Mouse (Mus musculus) G1E-ER4 (cell line): ENCODE data around the gene Ly75. TPM values are rescaled to one million over a fixed set of nuclear protein-coding genes. Genes with fewer than 3 reads are reported as not detected.

Experiments used
- GATA1 ChIP-seq: IDR thresholded peaks from one replicate; pipeline ENCODE4 v1.8.0; 2012; ENCODE audit warnings: low read length, inconsistent platforms
- polyA plus RNA-seq: library from polyadenylated mRNA; stranded (reverse); fragments of >175 nt; gene quantifications from 2 replicates; pipeline ENCODE4 v1.2.3, GENCODE M21; 2012

Ly75 gene
- polyA plus RNA-seq, 1 experiment, result 0.69 TPM

DNA sequence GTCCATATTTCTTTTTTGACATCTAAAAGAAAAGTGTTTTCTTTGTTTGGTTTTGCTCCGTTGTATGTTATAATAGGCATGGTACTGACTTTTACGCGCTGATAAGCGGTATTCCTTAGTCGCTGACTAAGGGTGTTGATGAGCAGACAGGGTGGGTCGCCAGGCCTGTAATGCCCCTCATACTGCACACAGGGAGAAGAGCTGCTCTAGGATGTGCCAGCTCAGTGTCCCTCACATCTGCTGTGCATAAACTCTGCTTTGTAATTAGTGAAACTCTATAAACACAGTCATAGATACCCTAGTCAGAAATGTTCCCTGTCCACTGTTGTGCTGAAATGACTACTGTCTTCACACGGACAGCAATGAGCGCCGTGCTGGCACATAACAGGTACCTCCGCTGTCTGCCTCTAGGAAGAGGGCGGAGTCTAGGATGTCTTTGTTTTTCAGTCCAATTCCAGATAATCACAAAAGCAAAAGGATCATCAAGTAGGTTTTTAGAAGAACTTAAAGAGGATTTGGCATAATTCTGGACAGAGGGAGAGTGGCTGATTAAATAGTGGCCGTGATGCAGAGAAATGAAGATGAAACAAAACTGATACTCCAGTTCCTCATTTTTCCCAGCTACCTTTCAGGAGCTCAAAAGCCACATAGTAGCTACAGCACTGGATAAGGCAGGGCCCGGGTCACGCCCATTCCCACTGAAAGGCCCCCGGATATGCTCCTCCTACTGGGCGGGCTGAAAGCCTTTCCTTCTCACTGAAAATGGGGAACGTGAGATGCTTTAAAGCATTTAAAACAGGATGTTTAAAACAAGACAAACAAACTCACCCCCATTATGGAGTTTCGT is 28.3 kb downstream of the Ly75 start:
- TF ChIP-seq GATA1, result no peak

DNA sequence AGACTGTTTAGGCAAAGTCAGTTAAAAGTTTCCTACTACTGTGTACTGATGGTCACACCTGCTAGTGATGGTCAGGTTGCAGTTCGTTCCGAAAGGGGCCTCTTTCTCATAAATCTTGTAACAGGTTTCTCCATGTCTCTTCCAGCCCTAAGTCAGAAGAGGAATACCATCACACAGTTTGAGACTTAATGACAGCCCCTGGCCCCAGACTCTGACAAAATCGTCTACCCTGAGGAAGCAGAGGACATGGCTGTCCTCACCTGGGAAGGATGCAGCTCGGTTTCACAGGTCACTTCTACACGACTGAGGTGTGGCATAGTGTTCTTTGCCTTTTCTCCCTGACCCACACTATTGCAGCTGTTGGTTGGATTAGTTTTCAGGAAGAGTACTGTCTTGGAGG is 30.8 kb downstream of the Ly75 start:
- no peak for TF ChIP-seq GATA1

DNA sequence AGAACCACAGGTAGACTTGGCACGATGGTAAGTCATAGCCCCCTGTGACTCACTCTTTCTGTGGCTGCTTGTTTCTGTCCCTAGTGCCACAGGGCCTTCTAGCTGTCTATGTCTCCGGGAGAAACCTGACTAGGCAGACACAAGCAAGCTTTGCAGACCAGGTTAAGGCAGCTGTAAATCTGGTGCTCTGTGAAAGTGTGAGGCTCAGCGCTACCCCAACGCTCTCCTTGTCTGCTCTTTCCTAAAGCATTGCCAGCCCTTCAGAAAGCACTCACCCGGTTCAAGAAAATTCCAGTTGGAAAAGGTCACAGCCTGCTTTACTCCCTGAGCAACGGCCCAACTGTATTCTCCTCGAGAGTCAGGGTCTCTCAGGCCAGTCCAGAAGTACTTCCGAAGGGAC is 31.3 kb downstream of the Ly75 start:
- TF ChIP-seq GATA1, result no peak

DNA sequence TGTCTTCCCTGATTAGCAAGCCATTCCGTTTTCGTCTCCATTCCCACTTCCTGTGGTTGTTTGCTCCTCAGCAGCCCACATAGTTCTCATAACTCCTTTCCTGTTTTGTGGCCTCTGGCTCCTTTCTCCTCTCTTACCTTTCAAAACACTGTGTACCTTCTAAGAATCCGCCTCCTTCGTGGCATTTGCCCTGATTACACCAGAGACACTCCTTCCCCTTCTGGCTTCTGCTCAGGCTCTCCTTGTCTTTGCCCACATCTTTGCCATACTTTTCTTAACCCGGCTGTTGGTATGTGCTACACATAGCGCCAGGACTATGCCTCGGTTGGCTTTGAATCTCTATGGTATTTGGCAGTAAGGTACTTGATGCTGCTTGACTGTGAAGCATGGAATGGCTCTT is 35.2 kb downstream of the Ly75 start:
- no peak for TF ChIP-seq GATA1

DNA sequence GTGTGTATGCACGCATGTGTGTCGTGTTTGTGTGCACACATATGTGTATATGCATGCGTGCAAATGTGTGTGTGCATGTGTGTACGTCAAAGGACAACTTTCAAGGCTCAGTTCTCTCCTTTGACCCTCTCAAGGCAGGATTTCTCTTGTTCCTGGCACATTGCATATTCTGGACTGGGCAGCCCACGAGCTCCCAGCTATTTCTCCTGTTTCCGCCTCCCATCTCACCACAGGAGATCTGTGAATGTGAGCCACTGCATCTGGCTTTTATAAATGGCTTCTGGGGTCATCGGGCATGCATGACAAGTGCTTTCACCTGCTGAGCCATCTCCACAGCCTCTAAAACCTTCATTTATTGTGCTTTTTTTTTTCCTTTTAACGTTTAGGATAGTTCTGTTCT is 36.6 kb downstream of the Ly75 start:
- TF ChIP-seq GATA1, result no peak

DNA sequence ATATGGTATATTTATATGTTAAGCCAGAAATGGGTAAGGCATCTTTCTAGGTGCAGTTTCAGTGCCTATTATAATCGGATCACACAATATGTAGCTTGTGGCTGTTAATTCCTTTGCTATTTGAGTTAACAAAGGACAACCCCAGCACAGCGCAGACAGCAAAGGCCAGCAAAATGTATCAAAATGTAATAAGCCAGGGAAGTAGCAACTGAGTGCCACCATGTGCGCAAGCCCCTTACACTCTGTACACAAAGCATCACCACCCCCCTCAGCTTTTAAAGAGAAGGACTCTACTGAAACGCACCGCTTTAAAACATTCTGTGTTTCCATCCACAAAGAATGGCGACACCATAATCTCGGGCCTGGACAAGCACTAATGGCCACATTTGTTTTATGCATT is 37.4 kb downstream of the Ly75 start:
- no peak for TF ChIP-seq GATA1

DNA sequence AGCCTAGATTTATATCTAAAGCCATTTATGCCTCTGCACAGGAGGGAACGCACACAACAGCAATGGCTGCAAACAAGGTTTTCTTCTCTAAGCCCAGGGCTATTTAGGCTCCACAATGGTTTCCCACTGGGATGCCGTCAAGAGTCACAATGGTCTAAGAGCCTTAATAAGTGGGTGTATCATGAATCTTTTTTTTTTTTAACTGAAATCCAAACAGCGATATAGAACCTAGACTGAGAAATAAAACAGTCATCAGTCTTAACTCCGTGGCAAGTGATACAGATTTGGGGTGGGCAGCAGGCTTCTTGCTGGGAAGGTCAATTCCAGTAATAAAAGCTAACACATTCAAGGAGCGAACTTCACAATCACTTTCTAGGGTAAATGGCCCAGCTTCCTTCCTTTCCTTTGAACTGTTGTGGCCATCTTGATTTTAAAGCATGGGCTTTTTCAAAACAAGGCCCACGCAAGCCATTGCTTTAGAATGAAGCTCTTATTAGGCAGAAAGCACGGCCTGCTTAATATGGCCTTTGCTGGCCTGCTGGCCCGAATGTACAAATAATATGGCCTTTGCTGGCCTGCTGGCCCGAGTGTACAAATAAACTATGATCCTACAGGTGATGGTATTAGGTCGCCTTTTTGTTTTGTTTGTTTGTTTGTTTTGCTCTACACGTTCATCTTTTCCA is 39.4 kb downstream of the Ly75 start:
- no peak for TF ChIP-seq GATA1

DNA sequence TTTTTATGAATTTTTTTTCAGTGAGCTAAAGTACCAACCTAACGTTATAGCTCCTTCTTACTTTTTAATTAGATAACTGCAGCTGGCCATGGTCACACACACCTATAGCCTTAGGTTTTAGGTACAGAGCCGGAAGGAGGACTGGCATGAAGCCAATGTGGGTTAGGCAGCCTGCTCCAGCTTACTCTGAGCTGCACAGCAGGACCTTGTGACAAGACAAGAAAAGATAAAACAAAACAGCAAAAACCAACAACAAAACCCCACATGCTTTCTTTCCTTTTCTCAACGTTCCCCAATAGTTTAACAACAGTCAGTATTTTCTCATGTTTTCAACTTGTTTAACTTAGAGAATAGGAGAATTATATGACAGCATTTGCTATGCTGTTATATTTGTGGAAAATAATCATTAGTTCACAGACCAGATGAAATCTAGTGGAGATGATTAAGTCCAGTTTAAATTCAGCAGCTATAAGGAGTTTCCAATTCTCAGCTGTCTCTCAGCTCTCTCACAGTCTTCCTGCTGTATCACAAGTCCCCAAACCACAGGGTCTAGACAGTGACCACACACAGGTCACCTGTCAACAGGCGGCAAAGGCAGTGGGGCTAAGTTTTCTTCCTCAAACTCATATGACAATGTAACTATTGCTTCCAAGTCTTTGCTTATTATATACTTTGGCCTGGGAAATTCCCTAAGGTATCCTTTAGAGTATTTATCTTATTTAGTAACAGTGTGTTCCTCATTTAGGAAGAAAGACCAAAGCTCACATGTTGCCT is 40.8 kb downstream of the Ly75 start:
- no peak for TF ChIP-seq GATA1

DNA sequence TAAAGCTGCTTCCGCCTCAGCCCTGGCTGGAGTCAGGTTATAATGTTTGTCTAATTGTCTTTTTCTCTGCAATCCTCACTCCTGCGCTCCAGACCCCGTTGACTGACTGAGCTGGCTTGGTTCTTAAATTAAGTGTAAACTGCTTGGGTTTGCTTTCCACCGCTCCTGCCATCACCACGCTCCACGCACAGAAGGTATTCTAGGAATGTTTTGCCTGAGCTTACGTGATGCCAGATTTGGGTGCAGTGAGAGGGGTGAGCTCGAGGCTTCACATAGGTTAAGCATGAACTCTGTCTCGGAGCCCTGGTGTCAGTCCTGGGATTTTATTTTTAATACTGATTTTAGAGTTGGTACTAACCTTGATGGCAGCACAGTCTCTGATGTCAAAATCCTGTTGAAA is 45.2 kb downstream of the Ly75 start:
- no peak for TF ChIP-seq GATA1

DNA sequence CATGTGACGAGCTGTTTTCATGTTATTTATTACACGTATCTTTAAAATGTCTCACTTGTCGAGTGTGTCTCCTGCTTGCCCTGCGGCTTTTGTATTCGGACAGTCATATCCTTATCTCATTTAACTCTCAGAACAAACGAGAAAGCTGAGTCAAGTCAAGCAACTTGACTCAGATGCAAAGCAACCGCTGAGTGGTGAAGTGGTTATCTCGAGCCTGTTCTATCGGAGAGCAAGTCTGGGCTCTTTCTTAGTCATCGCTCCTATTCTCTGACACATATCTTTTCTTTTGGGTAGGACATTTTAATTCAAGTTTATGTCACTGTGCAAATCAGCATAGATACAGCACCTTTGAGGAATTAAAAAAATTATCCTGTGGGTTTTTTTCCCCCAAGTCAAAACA is 54.5 kb downstream of the Ly75 start:
- TF ChIP-seq GATA1, result peak; percentile 63

DNA sequence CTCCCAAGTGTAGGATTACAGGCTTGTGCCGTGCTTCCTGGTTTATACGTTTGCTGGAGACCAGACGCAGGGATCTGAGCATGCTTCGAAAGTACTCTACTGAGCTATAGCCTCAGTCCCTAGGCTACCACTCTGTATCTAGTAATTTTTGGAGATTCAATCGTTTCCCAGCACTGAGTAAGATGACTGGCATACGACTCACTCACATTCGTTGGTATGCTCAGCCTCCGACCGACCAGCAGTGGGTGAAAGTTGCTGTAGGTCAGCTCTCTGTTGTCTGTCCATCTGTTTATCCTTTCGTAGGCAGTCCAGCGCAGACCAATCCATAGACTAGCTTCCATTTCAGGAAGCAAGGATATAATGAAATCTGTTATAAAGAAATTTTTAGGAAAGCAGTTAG is 55.5 kb downstream of the Ly75 start:
- TF ChIP-seq GATA1, result no peak

DNA sequence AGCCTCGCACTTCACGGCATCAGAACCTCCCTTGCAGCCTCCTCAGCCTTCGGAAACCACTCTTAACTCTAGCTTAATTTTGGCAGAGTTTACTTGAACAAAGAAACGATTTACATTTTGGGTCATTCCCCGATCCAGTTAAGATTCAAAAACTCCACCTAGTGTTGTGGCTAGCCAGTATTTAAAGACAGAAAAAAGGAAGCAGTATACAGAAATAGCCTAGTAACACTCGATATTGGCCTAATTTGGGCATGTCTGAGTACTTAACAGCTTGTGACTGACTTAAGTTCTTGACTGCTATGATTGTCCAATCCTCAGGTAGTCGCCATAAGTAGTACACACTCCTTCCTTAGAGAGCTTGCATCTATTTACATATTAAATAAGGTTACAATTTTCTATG is 56.2 kb downstream of the Ly75 start:
- no peak for TF ChIP-seq GATA1

DNA sequence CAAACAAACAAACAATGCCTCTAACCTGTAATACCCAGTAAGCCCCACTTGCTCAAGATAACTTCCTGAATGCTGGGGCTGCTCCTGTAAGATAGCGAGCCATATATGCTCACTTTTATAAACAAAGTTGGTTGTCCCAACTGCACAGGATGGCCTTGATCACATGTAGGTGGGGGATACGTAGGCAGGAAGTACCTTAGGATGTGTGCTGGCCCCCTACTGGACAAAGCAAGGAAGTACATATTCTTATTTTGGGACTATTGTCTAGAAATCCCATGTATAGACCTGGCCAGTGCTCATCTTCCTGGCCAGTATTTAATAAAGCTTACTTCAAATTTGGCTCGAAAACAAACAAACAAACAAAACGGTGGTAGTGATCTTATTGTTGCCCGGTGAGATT is 59.7 kb downstream of the Ly75 start:
- no peak for TF ChIP-seq GATA1

DNA sequence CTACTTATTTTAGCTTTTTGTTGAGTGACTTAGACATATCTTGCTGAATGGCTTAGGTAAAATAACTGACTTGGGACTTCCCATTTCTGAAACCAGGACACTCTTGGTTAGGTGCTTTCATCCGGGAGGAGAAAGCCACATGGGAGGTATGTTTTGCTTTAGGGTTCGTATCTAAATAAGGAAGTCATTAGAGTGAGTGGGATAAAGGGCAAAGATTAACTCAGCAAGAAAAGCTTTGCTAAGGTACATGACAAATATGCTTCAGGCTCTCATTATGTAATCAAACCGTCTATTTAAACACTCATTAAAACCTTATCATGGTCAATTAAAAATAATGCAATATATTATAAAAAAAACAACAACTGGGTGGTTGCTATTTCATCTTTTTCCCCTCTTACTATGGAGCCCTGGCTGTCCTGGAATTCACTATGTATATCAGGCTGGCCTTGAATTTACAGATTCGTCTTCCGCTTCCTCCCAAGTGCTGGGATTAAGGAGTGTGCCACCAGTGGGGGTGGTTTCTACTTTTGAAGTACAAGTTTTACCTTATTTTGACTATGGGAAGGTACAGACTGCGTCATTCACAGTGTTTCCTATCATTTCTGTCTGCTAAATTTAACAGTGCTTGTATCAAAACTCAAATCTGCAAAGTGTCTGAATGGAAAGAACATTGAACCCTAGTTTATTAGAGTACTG is 60.9 kb downstream of the Ly75 start:
- TF ChIP-seq GATA1, result no peak

DNA sequence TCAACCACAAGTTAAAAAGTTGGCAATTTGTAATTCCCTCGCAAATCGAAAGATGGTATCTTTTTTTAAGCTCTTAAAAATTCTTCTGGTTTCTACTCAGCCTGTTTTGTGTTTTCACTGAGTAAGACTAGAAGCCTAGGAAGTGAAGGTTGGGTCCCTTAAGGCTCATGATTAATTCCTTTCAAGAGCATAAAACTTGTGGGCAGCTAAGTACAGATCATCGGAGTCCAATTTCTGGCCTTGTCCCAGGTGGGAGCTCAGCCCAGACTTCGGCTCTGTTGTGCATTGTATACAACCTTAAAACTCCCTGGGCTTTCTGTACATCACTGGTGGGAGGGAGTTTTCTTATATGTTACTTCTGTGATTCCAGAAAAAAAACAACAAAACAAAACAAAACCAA is 79.3 kb downstream of the Ly75 start:
- no peak for TF ChIP-seq GATA1

DNA sequence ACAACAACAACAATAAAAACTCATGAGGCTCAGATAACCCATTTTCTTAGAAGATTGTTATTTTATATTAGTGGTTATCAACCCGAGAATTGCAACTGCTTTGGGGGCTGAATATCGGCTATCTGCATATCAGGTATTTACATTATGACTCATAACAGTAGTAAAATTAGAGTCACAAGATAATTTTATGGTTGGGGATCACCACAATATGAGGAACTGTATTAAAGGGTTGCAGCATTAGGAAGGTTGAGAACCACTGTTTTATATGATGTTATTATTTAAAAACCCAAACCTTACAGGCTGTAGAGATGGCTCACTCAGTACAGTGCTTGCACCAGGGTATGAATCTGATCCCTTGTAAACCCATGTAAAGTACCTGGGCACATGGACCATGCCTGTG is 83.8 kb downstream of the Ly75 start:
- TF ChIP-seq GATA1, result no peak
